Mouse (Mus musculus): ENCODE measurements around the gene Zbtb39.
A peak's percentile ranks its signal among the peaks of the same experiment; 100 is the strongest.
"Not testable (repeated sequence)": the region's sequence is repeated elsewhere in the genome, so short reads cannot be mapped to it uniquely, and the experiment has no call there.

The Zbtb39 gene

GRCm38 (mm10) chr10:127736916-127737315 lies 2.4 kb upstream of the Zbtb39 start:
- DNase-seq (ENCODE audit: low read depth, low spot score), result no peak

GRCm38 (mm10) chr10:127737552-127737951 lies 1.8 kb upstream of the Zbtb39 start:
- no peak for DNase-seq (ENCODE audit: low read depth, low spot score)

- DNase-seq (ENCODE audit: low read depth, low spot score), result peak; percentile 65
Measured at GRCm38 (mm10) chr10:127738151-127738882, 1.0 kb upstream of the Zbtb39 start.

- no peak for DNase-seq (ENCODE audit: low read depth, low spot score)
Measured at GRCm38 (mm10) chr10:127739661-127740161, 373 bp downstream of the Zbtb39 start.

GRCm38 (mm10) chr10:127744661-127745060 lies 5.3 kb downstream of the Zbtb39 start:
- peak; percentile 68 for DNase-seq (ENCODE audit: low read depth, low spot score)

GRCm38 (mm10) chr10:127745886-127746285 lies 6.5 kb downstream of the Zbtb39 start:
- peak; percentile 71 for DNase-seq (ENCODE audit: low read depth, low spot score)

GRCm38 (mm10) chr10:127747254-127747653 lies 7.9 kb downstream of the Zbtb39 start:
- peak; percentile 74 for DNase-seq (ENCODE audit: low read depth, low spot score)

- DNase-seq (ENCODE audit: low read depth, low spot score), result peak; percentile 72
Measured at GRCm38 (mm10) chr10:127748847-127749612, 9.7 kb downstream of the Zbtb39 start.

- no peak for DNase-seq (ENCODE audit: low read depth, low spot score)
Measured at GRCm38 (mm10) chr10:127750136-127750777, 10.9 kb downstream of the Zbtb39 start.

- no peak for DNase-seq (ENCODE audit: low read depth, low spot score)
Measured at GRCm38 (mm10) chr10:127751548-127751947, 12.2 kb downstream of the Zbtb39 start, which contains the start of gene Gpr182. Gene Gpr182, minus strand, starts transcription at chr10:127751732.

GRCm38 (mm10) chr10:127754566-127755166 lies 15.3 kb downstream of the Zbtb39 start:
- DNase-seq (ENCODE audit: low read depth, low spot score), result no peak

- no peak for DNase-seq (ENCODE audit: low read depth, low spot score)
Measured at GRCm38 (mm10) chr10:127755246-127755645, 15.9 kb downstream of the Zbtb39 start.

- no peak for DNase-seq (ENCODE audit: low read depth, low spot score)
Measured at GRCm38 (mm10) chr10:127755770-127756468, 16.6 kb downstream of the Zbtb39 start.

GRCm38 (mm10) chr10:127759181-127760110 lies 20.1 kb downstream of the Zbtb39 start, which contains the start of the genes Rdh1 and Rdh16f1:
Gene Rdh1, plus strand, starts transcription at chr10:127759721.
Gene Rdh16f1, plus strand, starts transcription at chr10:127759787.
- no peak for DNase-seq (ENCODE audit: low read depth, low spot score)

- not testable (repeated sequence) for DNase-seq (ENCODE audit: low read depth, low spot score)
Measured at GRCm38 (mm10) chr10:127762926-127763325, 23.6 kb downstream of the Zbtb39 start.

- DNase-seq (ENCODE audit: low read depth, low spot score), result no peak
Measured at GRCm38 (mm10) chr10:127763914-127764680, 24.8 kb downstream of the Zbtb39 start.

- no peak for DNase-seq (ENCODE audit: low read depth, low spot score)
Measured at GRCm38 (mm10) chr10:127766564-127766963, 27.2 kb downstream of the Zbtb39 start.

- DNase-seq (ENCODE audit: low read depth, low spot score), result no peak
Measured at GRCm38 (mm10) chr10:127776011-127776410, 36.7 kb downstream of the Zbtb39 start, which contains the start of gene Rdh9. Gene Rdh9, plus strand, starts transcription at chr10:127776386.

GRCm38 (mm10) chr10:127782321-127782720 lies 43.0 kb downstream of the Zbtb39 start:
- not testable (repeated sequence) for DNase-seq (ENCODE audit: low read depth, low spot score)
